ENCODE assay signal across 8 mouse cellular contexts in genomic region chr7:27232781-27233281, GRCm38 (mm10). TPM values are rescaled to one million over a fixed set of nuclear protein-coding genes. Genes with fewer than 3 reads are reported as not detected.
A peak's percentile ranks its signal among the peaks of the same experiment; 100 is the strongest.
DNase-seq lines count a peak whose midpoint lies in the region; ATAC-seq lines count a peak whose summit lies in the region.

TSS of gene Coq8b (plus strand) at chr7:27233023.

- H3K27ac ChIP-seq in forebrain, embryonic 14.5 days (ENCODE audit: low read depth, low read length): peak within 1 kb of the TSS; percentile 79
- peak within 1 kb of the TSS; percentile 78 for H3K27ac ChIP-seq in neural tube, embryonic 15.5 days (replicated peaks)

- peak; percentile 99 for DNase-seq in ES-CJ7 (ENCODE audit: low read depth, low spot score)
- DNase-seq in cerebellum, adult 11 months: peak; percentile 88
- peak; percentile 98 for DNase-seq in forebrain, embryonic 14.5 days (ENCODE audit: low spot score)
- peak; percentile 92 to 94 for DNase-seq in heart, postnatal 14 days
- peak; percentile 94 for DNase-seq in layer of hippocampus, adult 11-12 months (ENCODE audit: low spot score)
- peak; percentile 96 to 98 for DNase-seq in lung, adult 18-20 months
- DNase-seq in testis, postnatal 14 days (ENCODE audit: low spot score): peak; percentile 92

- H3K36me3 ChIP-seq in forebrain, embryonic 14.5 days (ENCODE audit: control insufficient read depth, insufficient read depth, low read length): no peaks in the 10 kb centered on the region
- H3K36me3 ChIP-seq in neural tube, embryonic 15.5 days: no peaks in the 10 kb centered on the region

- H3K4me1 ChIP-seq in forebrain, embryonic 14.5 days (ENCODE audit: control insufficient read depth, insufficient read depth, low read length): peaks cover 7% of the 10 kb centered on the region
- peaks cover 24% of the 10 kb centered on the region for H3K4me1 ChIP-seq in neural tube, embryonic 15.5 days

- WGBS in forebrain, embryonic 14.5 days: 0% methylated on average over 25 of the region's 25 CpGs
- WGBS in neural tube, embryonic 15.5 days: 0% methylated on average over 25 of the region's 25 CpGs

- intact Hi-C loops in heart, postnatal 14 days (cut with DNase I): loop anchor here (2.0 kb wide), 1 partner anchor 74 kb away; no protein-coding TSS in a partner anchor

- H3K27me3 ChIP-seq in forebrain, embryonic 14.5 days (replicated peaks; ENCODE audit: control insufficient read depth, insufficient read depth, low read length): no peaks in the 10 kb centered on the region
- no peaks in the 10 kb centered on the region for H3K27me3 ChIP-seq in neural tube, embryonic 15.5 days (replicated peaks)

- H3K4me2 ChIP-seq in forebrain, embryonic 14.5 days (ENCODE audit: low read length): peak within 1 kb of the TSS; percentile 68
- H3K4me2 ChIP-seq in neural tube, embryonic 15.5 days: peak within 1 kb of the TSS; percentile 68

- peak within 1 kb of the TSS; percentile 57 for H3K9ac ChIP-seq in forebrain, embryonic 14.5 days (ENCODE audit: low read length)
- H3K9ac ChIP-seq in neural tube, embryonic 15.5 days (replicated peaks): peak within 1 kb of the TSS; percentile 48

- peak; percentile 94 for ATAC-seq in forebrain, embryonic 14.5 days
- ATAC-seq in neural tube, embryonic 15.5 days (ENCODE audit: low FRiP score): peak; percentile 93

- peak within 1 kb of the TSS; percentile 50 for H3K4me3 ChIP-seq in forebrain, embryonic 14.5 days (ENCODE audit: low read depth, low read length)
- peak within 1 kb of the TSS; percentile 61 for H3K4me3 ChIP-seq in neural tube, embryonic 15.5 days (replicated peaks)

- H3K9me3 ChIP-seq in forebrain, embryonic 14.5 days (replicated peaks; ENCODE audit: control insufficient read depth, low read length): no peaks in the 10 kb centered on the region
- no peaks in the 10 kb centered on the region for H3K9me3 ChIP-seq in neural tube, embryonic 15.5 days (replicated peaks)

RNA-seq across cellular contexts. Expression of gene Coq8b, which starts in this region (rescaled TPM):
- 21.1 and 22.9 TPM in 2 replicates for polyA plus RNA-seq in forebrain, embryonic 14.5 days (2014; fragmentation: Nextera tagmentation; extraction: Ambion mirVana)
- total RNA-seq in heart, postnatal 14 days (2021): 1 to 10 TPM; 7.0 to 8.8 TPM
- polyA plus RNA-seq in neural tube, embryonic 15.5 days (2015; fragmentation: Nextera tagmentation; extraction: Ambion mirVana): 20.1 and 20.9 TPM in 2 replicates

Comparison
In these comparisons a context has a peak if more than half of its experiments do, and no peak if none do; other contexts are left out.
1. Peak in every context shown above with its lines: DNase-seq, ATAC-seq, H3K4me3 ChIP-seq and H3K27ac ChIP-seq.